Mouse (Mus musculus) T-cell, adult 2 months (primary cell): ENCODE data around the gene Lmod1.
A peak's percentile ranks its signal among the peaks of the same experiment; 100 is the strongest.

Source experiments
- DNase-seq: peaks from one replicate; pipeline ENCODE4 v3.0.0; 2022; ENCODE audit warnings: low spot score

The Lmod1 gene

GRCm38 (mm10) chr1:135324571-135324970 is at the start of gene Lmod1:
Lmod1 (plus strand) TSS chr1:135324807.
- no peak for DNase-seq

GRCm38 (mm10) chr1:135280646-135281045 is 44.0 kb upstream of the Lmod1 start:
- DNase-seq = no peak

GRCm38 (mm10) chr1:135281841-135282240 is 42.8 kb upstream of the Lmod1 start:
- no peak for DNase-seq

- DNase-seq = no peak
Observed at GRCm38 (mm10) chr1:135282536-135283286, 41.9 kb upstream of the Lmod1 start.

- peak; percentile 29 for DNase-seq
Observed at GRCm38 (mm10) chr1:135283287-135283825, 41.3 kb upstream of the Lmod1 start.

GRCm38 (mm10) chr1:135283826-135284291 is 40.7 kb upstream of the Lmod1 start, which contains the start of gene Rnpep:
Rnpep (minus strand) TSS chr1:135284084.
- peak; percentile 58 for DNase-seq

GRCm38 (mm10) chr1:135286311-135286710 is 38.3 kb upstream of the Lmod1 start:
- no peak for DNase-seq

GRCm38 (mm10) chr1:135290908-135291307 is 33.7 kb upstream of the Lmod1 start:
- no peak for DNase-seq

GRCm38 (mm10) chr1:135311356-135311755 is 13.3 kb upstream of the Lmod1 start:
- DNase-seq = no peak

GRCm38 (mm10) chr1:135312201-135312600 is 12.4 kb upstream of the Lmod1 start:
- no peak for DNase-seq

- DNase-seq = peak; percentile 95
Observed at GRCm38 (mm10) chr1:135313284-135314031, 11.1 kb upstream of the Lmod1 start, which contains the start of gene Timm17a. Timm17a (minus strand) TSS chr1:135313778.

GRCm38 (mm10) chr1:135323367-135323901 is 1.2 kb upstream of the Lmod1 start:
- no peak for DNase-seq

- DNase-seq = no peak
Observed at GRCm38 (mm10) chr1:135325934-135326333, 1.3 kb downstream of the Lmod1 start.

GRCm38 (mm10) chr1:135328368-135328767 is 3.8 kb downstream of the Lmod1 start:
- no peak for DNase-seq

GRCm38 (mm10) chr1:135330578-135330977 is 6.0 kb downstream of the Lmod1 start:
- no peak for DNase-seq

- no peak for DNase-seq
Observed at GRCm38 (mm10) chr1:135341947-135342346, 17.3 kb downstream of the Lmod1 start.

GRCm38 (mm10) chr1:135344026-135344425 is 19.4 kb downstream of the Lmod1 start:
- DNase-seq = no peak

- DNase-seq = no peak
Observed at GRCm38 (mm10) chr1:135346891-135347290, 22.3 kb downstream of the Lmod1 start.

GRCm38 (mm10) chr1:135347498-135348169 is 23.0 kb downstream of the Lmod1 start:
- no peak for DNase-seq

- no peak for DNase-seq
Observed at GRCm38 (mm10) chr1:135351953-135352352, 27.3 kb downstream of the Lmod1 start.

- DNase-seq = no peak
Observed at GRCm38 (mm10) chr1:135359071-135359470, 34.5 kb downstream of the Lmod1 start.

- no peak for DNase-seq
Observed at GRCm38 (mm10) chr1:135361491-135361890, 36.9 kb downstream of the Lmod1 start.
